Mouse (Mus musculus): ENCODE data around the gene Ubxn4. TPM values are rescaled to one million over a fixed set of nuclear protein-coding genes. Genes with fewer than 3 reads are reported as not detected.
A peak's percentile ranks its signal among the peaks of the same experiment; 100 is the strongest.

Ubxn4 gene
- 51.8 and 52.1 TPM in 2 replicates for polyA plus RNA-seq (2014; fragmentation: Nextera tagmentation; extraction: Ambion mirVana)

DNA sequence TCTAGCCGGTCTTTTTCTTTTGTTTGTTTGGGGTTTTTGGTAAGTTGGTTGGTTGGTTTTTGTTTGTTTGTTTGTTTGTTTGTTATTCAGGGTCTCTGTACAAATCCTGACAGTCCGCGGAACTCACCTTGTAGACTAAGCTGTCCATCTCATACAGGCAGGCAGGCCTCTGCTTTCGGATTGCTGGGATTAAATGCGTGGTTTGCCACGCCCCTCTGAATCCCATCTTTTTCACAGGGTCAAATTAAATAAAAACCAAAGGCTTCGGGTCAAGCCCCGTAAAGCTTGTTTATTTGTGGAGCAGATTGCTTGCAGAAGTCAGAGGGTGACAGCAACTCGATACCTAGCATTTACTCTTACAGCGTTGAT is at the start of gene Ubxn4:
TSS of gene Ubxn4 (plus strand) at position 338 of the 369 bp plus-strand sequence.
- Histone ChIP-seq H3K9ac (ENCODE audit: low read length) (peak within 1 kb of the TSS; percentile 91), H3K9me3 (ENCODE audit: control insufficient read depth, low read length) (no peaks in the 10 kb centered on the region), H3K27ac (replicated peaks in 1 of 2; ENCODE audit: control insufficient read depth in 1 of 2, insufficient read depth in 1 of 2, low read depth in 2 of 2, low read length in 2 of 2) (peak within 1 kb of the TSS; percentile 90 to 96), H3K4me3 (ENCODE audit: control insufficient read depth in 1 of 2, insufficient read depth in 1 of 2, low read depth in 1 of 2, low read length in 2 of 2) (peak within 1 kb of the TSS; percentile 78 to 86), H3K27me3 (ENCODE audit: control insufficient read depth, insufficient read depth, low read length) (no peaks in the 10 kb centered on the region), H3K36me3 (ENCODE audit: control insufficient read depth, insufficient read depth, low read length) (peaks cover 9% of the 10 kb centered on the region; the same call in 1 of the 2 replicates), H3K4me1 (ENCODE audit: control insufficient read depth in 2 of 2, insufficient read depth in 2 of 2, low read length in 2 of 2) (peaks cover 0 to 10% of the 10 kb centered on the region in 2 experiments; a peak in 2 of 4 replicates), H3K4me2 (ENCODE audit: low read length) (peak within 1 kb of the TSS; percentile 81)
- WGBS: 7% methylated on average over 10 of the region's 10 CpGs
- ATAC-seq (ENCODE audit: insufficient number of reproducible peaks, insufficient read depth, low FRiP score, low read depth): no peak

GRCm38 (mm10) chr1:128194011-128194410 is 49.8 kb upstream of the Ubxn4 start:
- Histone ChIP-seq H3K4me3 (ENCODE audit: control insufficient read depth in 1 of 2, insufficient read depth in 1 of 2, low read depth in 1 of 2, low read length in 2 of 2) (no peak overlapping the region), H3K4me2 (ENCODE audit: low read length) (no peak overlapping the region), H3K4me1 (ENCODE audit: control insufficient read depth in 2 of 2, insufficient read depth in 2 of 2, low read length in 2 of 2) (no peaks in the 10 kb centered on the region; a peak in 1 of 4 replicates), H3K9ac (ENCODE audit: low read length) (no peak overlapping the region), H3K36me3 (ENCODE audit: control insufficient read depth, insufficient read depth, low read length) (peaks cover 67% of the 10 kb centered on the region), H3K27ac (replicated peaks in 1 of 2; ENCODE audit: control insufficient read depth in 1 of 2, insufficient read depth in 1 of 2, low read depth in 2 of 2, low read length in 2 of 2) (no peak overlapping the region), H3K9me3 (ENCODE audit: control insufficient read depth, low read length) (no peaks in the 10 kb centered on the region), H3K27me3 (ENCODE audit: control insufficient read depth, insufficient read depth, low read length) (no peaks in the 10 kb centered on the region)
- 65% methylated on average over 2 of the region's 2 CpGs for WGBS
- ATAC-seq (ENCODE audit: insufficient number of reproducible peaks, insufficient read depth, low FRiP score, low read depth): no peak

DNA sequence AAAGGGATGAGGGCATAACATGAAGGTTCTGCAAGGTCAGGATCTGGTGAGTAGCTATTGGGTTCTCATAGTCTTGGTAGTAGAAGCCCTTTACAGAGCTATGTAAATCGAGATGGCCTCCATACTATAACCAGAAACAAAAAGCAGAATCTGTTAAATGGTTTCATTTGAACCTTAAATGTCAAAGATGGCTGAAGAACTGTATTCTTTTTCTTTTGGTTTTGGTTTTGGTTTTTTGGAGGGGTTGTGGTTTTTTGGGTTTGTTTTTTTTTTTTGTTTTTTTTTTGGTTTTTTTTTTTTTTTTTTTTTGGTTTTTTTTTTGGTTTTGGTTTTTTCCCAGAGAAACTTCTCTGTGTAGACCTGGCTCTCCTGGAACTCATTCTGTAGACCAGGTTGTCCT is 46.4 kb upstream of the Ubxn4 start:
- H3K36me3 ChIP-seq (ENCODE audit: control insufficient read depth, insufficient read depth, low read length): peaks cover 69% of the 10 kb centered on the region
- H3K9me3 ChIP-seq (ENCODE audit: control insufficient read depth, low read length): no peaks in the 10 kb centered on the region
- H3K4me3 ChIP-seq (ENCODE audit: control insufficient read depth in 1 of 2, insufficient read depth in 1 of 2, low read depth in 1 of 2, low read length in 2 of 2): no peak overlapping the region
- H3K4me2 ChIP-seq (ENCODE audit: low read length): no peak overlapping the region
- H3K4me1 ChIP-seq (ENCODE audit: control insufficient read depth in 2 of 2, insufficient read depth in 2 of 2, low read length in 2 of 2): no peaks in the 10 kb centered on the region; a peak in 1 of 4 replicates
- no peaks in the 10 kb centered on the region for H3K27me3 ChIP-seq (ENCODE audit: control insufficient read depth, insufficient read depth, low read length)
- no peak overlapping the region for H3K27ac ChIP-seq (replicated peaks in 1 of 2; ENCODE audit: control insufficient read depth in 1 of 2, insufficient read depth in 1 of 2, low read depth in 2 of 2, low read length in 2 of 2)
- WGBS: 97% methylated on average over 1 of the region's 1 CpGs
- no peak overlapping the region for H3K9ac ChIP-seq (ENCODE audit: low read length)
- ATAC-seq (ENCODE audit: insufficient number of reproducible peaks, insufficient read depth, low FRiP score, low read depth): no peak

GRCm38 (mm10) chr1:128213261-128213660 is 30.5 kb upstream of the Ubxn4 start:
- H3K4me2 ChIP-seq (ENCODE audit: low read length): no peak overlapping the region
- H3K4me1 ChIP-seq (ENCODE audit: control insufficient read depth in 2 of 2, insufficient read depth in 2 of 2, low read length in 2 of 2): peaks cover 0 to 4% of the 10 kb centered on the region in 2 experiments; a peak in 1 of 4 replicates
- no peaks in the 10 kb centered on the region for H3K27me3 ChIP-seq (ENCODE audit: control insufficient read depth, insufficient read depth, low read length)
- peaks cover 59% of the 10 kb centered on the region for H3K36me3 ChIP-seq (ENCODE audit: control insufficient read depth, insufficient read depth, low read length)
- H3K27ac ChIP-seq (replicated peaks in 1 of 2; ENCODE audit: control insufficient read depth in 1 of 2, insufficient read depth in 1 of 2, low read depth in 2 of 2, low read length in 2 of 2): no peak overlapping the region
- no peak overlapping the region for H3K9ac ChIP-seq (ENCODE audit: low read length)
- no peak overlapping the region for H3K4me3 ChIP-seq (ENCODE audit: control insufficient read depth in 1 of 2, insufficient read depth in 1 of 2, low read depth in 1 of 2, low read length in 2 of 2)
- H3K9me3 ChIP-seq (ENCODE audit: control insufficient read depth, low read length): no peaks in the 10 kb centered on the region
- WGBS: 25% methylated on average over 5 of the region's 5 CpGs
- ATAC-seq (ENCODE audit: insufficient number of reproducible peaks, insufficient read depth, low FRiP score, low read depth): no peak

DNA sequence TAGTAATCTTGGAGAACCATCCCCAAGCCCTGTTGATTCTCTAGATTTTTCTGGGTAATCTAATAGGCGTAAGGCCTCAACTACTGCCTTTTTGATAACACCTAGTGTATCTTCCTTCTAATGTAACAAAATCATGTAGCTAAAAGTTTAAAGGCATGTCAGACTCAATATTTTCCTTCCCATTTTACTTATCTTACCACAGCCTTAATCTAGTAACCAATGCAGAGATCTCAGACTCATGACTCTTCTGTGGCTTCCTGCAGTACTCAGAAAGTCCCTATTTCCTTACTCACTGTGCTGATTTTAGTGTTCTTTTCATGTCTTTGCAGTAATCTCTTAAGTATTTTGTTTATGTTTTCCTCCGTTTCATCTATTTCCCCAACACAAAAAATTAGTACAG is 21.9 kb upstream of the Ubxn4 start:
- Histone ChIP-seq H3K27ac (replicated peaks in 1 of 2; ENCODE audit: control insufficient read depth in 1 of 2, insufficient read depth in 1 of 2, low read depth in 2 of 2, low read length in 2 of 2) (no peak overlapping the region), H3K36me3 (ENCODE audit: control insufficient read depth, insufficient read depth, low read length) (peaks cover 63% of the 10 kb centered on the region), H3K9ac (ENCODE audit: low read length) (no peak overlapping the region), H3K4me2 (ENCODE audit: low read length) (no peak overlapping the region), H3K4me3 (ENCODE audit: control insufficient read depth in 1 of 2, insufficient read depth in 1 of 2, low read depth in 1 of 2, low read length in 2 of 2) (no peak overlapping the region), H3K27me3 (ENCODE audit: control insufficient read depth, insufficient read depth, low read length) (no peaks in the 10 kb centered on the region), H3K9me3 (ENCODE audit: control insufficient read depth, low read length) (no peaks in the 10 kb centered on the region), H3K4me1 (ENCODE audit: control insufficient read depth in 2 of 2, insufficient read depth in 2 of 2, low read length in 2 of 2) (no peaks in the 10 kb centered on the region)
- ATAC-seq (ENCODE audit: insufficient number of reproducible peaks, insufficient read depth, low FRiP score, low read depth): no peak
- WGBS: 97% methylated on average over 2 of the region's 2 CpGs

GRCm38 (mm10) chr1:128223304-128223703 is 20.5 kb upstream of the Ubxn4 start:
- no peak overlapping the region for H3K4me2 ChIP-seq (ENCODE audit: low read length)
- whole genome bisulfite sequencing: 70% methylated on average over 1 of the region's 1 CpGs
- no peaks in the 10 kb centered on the region for H3K4me1 ChIP-seq (ENCODE audit: control insufficient read depth in 2 of 2, insufficient read depth in 2 of 2, low read length in 2 of 2)
- H3K4me3 ChIP-seq (ENCODE audit: control insufficient read depth in 1 of 2, insufficient read depth in 1 of 2, low read depth in 1 of 2, low read length in 2 of 2): no peak overlapping the region
- no peak for ATAC-seq (ENCODE audit: insufficient number of reproducible peaks, insufficient read depth, low FRiP score, low read depth)
- H3K9ac ChIP-seq (ENCODE audit: low read length): no peak overlapping the region
- H3K36me3 ChIP-seq (ENCODE audit: control insufficient read depth, insufficient read depth, low read length): peaks cover 63% of the 10 kb centered on the region
- no peak overlapping the region for H3K27ac ChIP-seq (replicated peaks in 1 of 2; ENCODE audit: control insufficient read depth in 1 of 2, insufficient read depth in 1 of 2, low read depth in 2 of 2, low read length in 2 of 2)
- H3K9me3 ChIP-seq (ENCODE audit: control insufficient read depth, low read length): no peaks in the 10 kb centered on the region
- no peaks in the 10 kb centered on the region for H3K27me3 ChIP-seq (ENCODE audit: control insufficient read depth, insufficient read depth, low read length)

DNA sequence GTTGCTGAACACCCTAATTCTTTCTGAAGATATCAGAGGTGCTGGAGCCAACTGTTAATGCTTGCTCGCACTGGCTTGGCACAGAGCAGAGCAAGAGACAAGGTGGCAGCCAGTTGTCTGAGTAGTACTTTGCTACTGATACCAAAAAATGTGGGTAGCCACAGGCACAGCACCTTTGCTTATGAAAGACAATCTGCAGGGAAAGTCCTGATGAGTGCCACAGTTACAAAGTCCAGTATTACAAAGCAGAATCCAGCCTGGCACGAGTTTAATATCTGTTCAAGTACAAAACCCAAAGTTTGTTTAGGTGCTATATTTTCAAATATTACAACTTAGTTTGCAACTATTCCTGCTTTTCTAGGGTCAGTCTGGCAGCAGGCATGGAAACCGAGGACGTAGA is 8.6 kb upstream of the Ubxn4 start:
- H3K4me1 ChIP-seq (ENCODE audit: control insufficient read depth in 2 of 2, insufficient read depth in 2 of 2, low read length in 2 of 2): no peaks in the 10 kb centered on the region
- H3K9ac ChIP-seq (ENCODE audit: low read length): no peak overlapping the region
- H3K27me3 ChIP-seq (ENCODE audit: control insufficient read depth, insufficient read depth, low read length): no peaks in the 10 kb centered on the region
- no peak for ATAC-seq (ENCODE audit: insufficient number of reproducible peaks, insufficient read depth, low FRiP score, low read depth)
- H3K9me3 ChIP-seq (ENCODE audit: control insufficient read depth, low read length): no peaks in the 10 kb centered on the region
- 97% methylated on average over 4 of the region's 4 CpGs for WGBS
- H3K4me2 ChIP-seq (ENCODE audit: low read length): no peak overlapping the region
- no peak overlapping the region for H3K4me3 ChIP-seq (ENCODE audit: control insufficient read depth in 1 of 2, insufficient read depth in 1 of 2, low read depth in 1 of 2, low read length in 2 of 2)
- H3K36me3 ChIP-seq (ENCODE audit: control insufficient read depth, insufficient read depth, low read length): peaks cover 86% of the 10 kb centered on the region
- no peak overlapping the region for H3K27ac ChIP-seq (replicated peaks in 1 of 2; ENCODE audit: control insufficient read depth in 1 of 2, insufficient read depth in 1 of 2, low read depth in 2 of 2, low read length in 2 of 2)
